Mouse (Mus musculus): ENCODE data around the gene Epb41. TPM values are rescaled to one million over a fixed set of nuclear protein-coding genes. Genes with fewer than 3 reads are reported as not detected.
A peak's percentile ranks its signal among the peaks of the same experiment; 100 is the strongest.

The Epb41 gene
- polyA plus RNA-seq, 1 experiment from 2014 or later = 91.9 TPM

DNA sequence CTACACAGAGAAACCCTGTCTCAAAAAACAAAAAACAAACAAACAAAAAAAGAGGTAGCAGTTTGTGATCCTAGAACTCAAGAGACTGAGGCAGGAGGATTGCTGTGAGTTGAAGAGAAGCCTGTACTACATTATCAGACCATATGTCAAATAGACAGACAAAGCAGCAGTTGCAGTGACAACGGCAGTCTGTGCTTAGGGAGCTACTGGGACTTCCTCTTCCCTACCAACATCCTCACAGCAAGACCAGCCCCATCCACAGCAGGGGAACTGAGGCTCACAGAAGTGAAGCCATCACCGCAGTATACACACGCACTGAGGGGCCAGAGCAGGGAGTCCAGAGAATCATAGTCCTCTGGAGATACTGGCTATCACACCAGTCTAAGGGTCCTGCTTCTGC, 9.5 kb downstream of the Epb41 start:
- Histone ChIP-seq H3K27ac (no peak overlapping the region), H3K79me2 (ENCODE audit: inconsistent target) (peaks cover 100% of the 10 kb centered on the region), H3K4me3 (ENCODE audit: inconsistent target) (no peak overlapping the region), H3K36me3 (ENCODE audit: inconsistent target) (peaks cover 12% of the 10 kb centered on the region; the same call in 1 of the 2 replicates)
- whole genome bisulfite sequencing (ENCODE audit: missing documents) = 16% methylated on average over 3 of the region's 3 CpGs

DNA sequence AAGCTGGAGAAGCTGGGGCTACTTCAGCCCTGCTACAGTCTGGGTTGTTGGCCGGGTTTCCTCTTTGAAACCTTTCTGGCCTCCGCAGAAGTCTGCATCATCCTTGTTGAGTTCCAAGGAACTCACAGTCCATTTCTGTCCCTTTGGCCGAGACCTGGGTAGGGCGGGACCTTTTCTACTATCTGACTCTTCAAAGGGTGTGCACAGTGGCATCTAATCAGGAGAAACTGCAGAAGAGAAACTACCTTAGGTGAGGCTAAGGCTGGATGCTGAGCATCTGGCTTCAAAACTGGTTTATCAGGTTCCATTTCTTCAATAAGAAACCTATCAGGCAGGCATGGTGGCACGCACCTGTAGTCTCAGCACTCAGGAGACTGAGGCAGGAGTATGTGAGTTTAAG, 10.6 kb downstream of the Epb41 start:
- no peak overlapping the region for H3K27ac ChIP-seq
- no peak overlapping the region for H3K4me3 ChIP-seq (ENCODE audit: inconsistent target)
- peaks cover 100% of the 10 kb centered on the region for H3K79me2 ChIP-seq (ENCODE audit: inconsistent target)
- H3K36me3 ChIP-seq (ENCODE audit: inconsistent target) = peaks cover 2% of the 10 kb centered on the region; the same call in 1 of the 2 replicates
- WGBS (ENCODE audit: missing documents) = 94% methylated on average over 5 of the region's 5 CpGs

DNA sequence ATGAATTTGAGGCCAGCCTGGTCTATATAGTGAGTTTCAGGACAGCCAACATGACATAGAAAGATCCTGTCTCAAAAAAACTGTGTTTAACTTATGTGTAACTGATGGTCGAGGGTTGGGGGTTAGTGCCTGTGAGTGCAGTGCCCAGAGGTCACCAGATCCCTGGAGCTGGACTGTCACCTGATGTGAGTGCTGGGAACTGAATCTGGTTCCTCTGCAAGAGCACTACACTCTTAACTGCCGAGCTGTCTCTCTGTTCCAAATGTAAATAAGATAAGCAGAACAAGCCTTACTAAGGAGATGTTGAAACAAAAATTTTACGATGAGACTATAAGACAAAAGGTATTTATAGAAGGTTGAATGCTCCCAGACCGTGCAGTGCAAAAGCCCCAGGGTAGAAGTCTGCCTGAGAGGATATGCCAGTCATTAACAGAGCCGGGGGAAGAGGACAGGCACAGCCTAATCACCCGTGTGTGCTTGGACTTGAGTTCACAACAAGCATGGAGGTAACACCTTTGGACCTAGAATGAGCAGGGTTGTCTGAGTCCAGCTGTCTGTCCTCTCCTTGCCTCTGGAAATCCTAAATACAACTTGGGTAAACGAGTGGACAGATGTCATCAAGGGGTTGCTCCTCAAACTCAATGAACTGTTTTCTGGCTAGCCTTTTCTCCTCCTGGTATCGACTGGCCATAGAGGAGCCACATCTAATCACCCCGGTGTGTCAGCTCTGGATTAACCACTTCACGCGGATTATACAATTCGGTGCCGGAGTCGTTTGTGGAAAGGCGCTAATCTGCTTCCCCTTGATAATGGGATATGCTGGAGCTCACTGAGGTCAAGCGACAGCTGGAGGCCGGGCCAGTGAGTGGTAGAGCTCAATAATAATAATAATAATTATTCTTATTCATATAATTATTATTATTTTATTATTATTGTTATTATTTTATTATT, 11.9 kb downstream of the Epb41 start:
- H3K27ac ChIP-seq = no peak overlapping the region
- WGBS (ENCODE audit: missing documents) = 84% methylated on average over 16 of the region's 17 CpGs
- H3K79me2 ChIP-seq (ENCODE audit: inconsistent target) = peaks cover 100% of the 10 kb centered on the region
- H3K4me3 ChIP-seq (ENCODE audit: inconsistent target) = no peak overlapping the region
- no peaks in the 10 kb centered on the region for H3K36me3 ChIP-seq (ENCODE audit: inconsistent target)

DNA sequence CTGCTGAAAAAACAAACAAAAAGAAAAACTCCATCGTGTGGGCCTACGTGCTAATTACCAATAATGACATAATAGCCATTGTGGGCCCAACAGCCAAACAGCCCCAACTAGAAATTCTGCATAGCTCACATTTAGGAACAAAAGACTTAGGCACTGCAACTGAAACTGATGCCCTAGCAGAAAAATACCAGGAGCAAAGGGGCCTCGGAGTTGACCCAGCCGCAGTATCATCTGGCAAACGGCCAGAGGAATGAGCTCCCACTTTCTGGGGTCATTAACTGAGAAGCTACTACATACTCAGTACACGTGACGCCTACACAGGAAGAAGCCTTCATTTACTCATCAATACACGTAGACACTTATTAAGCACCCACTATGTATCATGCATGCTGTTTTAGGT, 12.8 kb downstream of the Epb41 start:
- Histone ChIP-seq H3K27ac (no peak overlapping the region), H3K79me2 (ENCODE audit: inconsistent target) (peaks cover 100% of the 10 kb centered on the region), H3K36me3 (ENCODE audit: inconsistent target) (no peaks in the 10 kb centered on the region), H3K4me3 (ENCODE audit: inconsistent target) (no peak overlapping the region)
- 91% methylated on average over 8 of the region's 8 CpGs for WGBS (ENCODE audit: missing documents)

DNA sequence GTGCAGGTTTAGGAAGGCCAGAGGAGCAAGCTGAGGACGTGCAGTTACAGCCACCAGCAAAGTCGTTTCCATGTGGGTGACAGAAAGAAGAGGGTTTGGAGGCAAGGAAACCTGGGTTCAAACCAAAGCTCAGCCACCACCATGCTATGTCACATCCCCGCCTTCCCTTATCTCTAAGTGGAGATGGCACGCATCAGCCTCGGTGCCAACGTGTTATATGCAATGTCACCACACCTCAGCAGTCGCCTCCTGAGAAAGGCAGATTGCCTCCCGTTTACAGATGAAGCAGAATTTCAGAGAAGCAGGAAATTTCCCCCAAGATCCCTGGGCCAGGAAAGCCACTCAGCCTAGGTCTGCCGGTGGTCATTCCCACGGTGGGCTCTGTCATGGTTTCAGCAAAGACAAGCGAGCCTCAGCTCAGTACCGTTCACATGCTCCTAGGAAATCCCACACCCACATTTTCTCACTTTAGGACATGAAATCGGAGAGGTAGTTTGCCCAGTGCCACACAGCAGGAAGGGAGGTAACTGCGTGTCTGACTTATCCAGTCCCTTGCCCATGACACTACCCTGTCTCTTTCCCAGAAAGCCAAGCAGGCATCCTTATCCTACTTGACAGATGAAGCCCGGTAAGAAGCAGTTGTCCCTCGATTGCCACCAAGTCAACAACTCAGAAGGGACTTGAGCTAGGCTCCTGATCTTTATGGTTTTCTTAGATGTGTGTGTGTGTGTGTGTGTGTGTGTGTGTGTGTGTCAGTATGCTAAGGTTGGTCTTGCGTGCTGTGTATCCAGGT, 14.9 kb downstream of the Epb41 start:
- WGBS (ENCODE audit: missing documents) = 86% methylated on average over 17 of the region's 17 CpGs
- H3K36me3 ChIP-seq (ENCODE audit: inconsistent target) = no peaks in the 10 kb centered on the region
- H3K4me3 ChIP-seq (ENCODE audit: inconsistent target) = no peak overlapping the region
- peaks cover 100% of the 10 kb centered on the region for H3K79me2 ChIP-seq (ENCODE audit: inconsistent target)
- H3K27ac ChIP-seq = no peak overlapping the region

DNA sequence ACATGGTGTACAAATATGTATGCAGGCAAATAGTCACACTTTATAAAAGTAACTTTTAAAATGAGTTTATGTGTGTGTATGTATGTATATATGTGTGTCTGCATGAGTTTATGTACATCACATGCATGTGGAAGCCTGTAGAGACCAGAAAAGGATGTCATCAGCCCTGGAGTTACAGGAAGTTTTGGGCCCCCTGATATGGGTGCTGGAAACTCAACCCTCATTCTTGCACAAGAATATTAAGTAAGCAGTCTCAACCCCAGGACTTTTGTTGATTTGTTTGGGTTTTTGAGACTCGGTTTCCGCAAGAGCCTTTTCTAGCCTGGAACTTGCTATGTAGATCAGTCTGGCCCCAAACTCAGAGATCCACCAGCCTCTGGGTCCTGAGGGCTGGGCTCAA, 15.6 kb downstream of the Epb41 start:
- Histone ChIP-seq H3K36me3 (ENCODE audit: inconsistent target) (no peaks in the 10 kb centered on the region), H3K79me2 (ENCODE audit: inconsistent target) (peaks cover 100% of the 10 kb centered on the region), H3K4me3 (ENCODE audit: inconsistent target) (no peak overlapping the region), H3K27ac (no peak overlapping the region)
- 61% methylated on average over 2 of the region's 2 CpGs for WGBS (ENCODE audit: missing documents)

DNA sequence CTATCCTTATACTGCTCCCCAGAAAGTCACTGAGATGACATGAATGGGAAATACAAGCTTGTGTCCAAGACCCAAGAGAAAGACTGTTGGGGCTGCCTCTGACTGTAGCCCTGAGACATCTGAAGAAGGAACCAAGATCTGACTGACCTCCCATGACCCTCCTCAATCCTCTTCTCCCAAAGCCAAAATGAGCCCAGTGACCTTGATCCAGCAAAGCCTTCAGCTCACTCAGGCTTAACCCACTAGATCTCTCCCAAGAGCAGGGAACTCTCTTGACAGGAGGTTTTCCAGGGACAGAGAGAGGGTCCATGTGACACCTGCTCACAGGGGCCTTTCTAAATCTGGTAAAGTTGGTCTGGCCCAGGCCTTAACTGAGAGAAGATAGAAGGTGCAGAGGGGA, 17.8 kb downstream of the Epb41 start:
- Histone ChIP-seq H3K27ac (no peak overlapping the region), H3K36me3 (ENCODE audit: inconsistent target) (no peaks in the 10 kb centered on the region), H3K79me2 (ENCODE audit: inconsistent target) (peaks cover 99% of the 10 kb centered on the region), H3K4me3 (ENCODE audit: inconsistent target) (no peak overlapping the region)

DNA sequence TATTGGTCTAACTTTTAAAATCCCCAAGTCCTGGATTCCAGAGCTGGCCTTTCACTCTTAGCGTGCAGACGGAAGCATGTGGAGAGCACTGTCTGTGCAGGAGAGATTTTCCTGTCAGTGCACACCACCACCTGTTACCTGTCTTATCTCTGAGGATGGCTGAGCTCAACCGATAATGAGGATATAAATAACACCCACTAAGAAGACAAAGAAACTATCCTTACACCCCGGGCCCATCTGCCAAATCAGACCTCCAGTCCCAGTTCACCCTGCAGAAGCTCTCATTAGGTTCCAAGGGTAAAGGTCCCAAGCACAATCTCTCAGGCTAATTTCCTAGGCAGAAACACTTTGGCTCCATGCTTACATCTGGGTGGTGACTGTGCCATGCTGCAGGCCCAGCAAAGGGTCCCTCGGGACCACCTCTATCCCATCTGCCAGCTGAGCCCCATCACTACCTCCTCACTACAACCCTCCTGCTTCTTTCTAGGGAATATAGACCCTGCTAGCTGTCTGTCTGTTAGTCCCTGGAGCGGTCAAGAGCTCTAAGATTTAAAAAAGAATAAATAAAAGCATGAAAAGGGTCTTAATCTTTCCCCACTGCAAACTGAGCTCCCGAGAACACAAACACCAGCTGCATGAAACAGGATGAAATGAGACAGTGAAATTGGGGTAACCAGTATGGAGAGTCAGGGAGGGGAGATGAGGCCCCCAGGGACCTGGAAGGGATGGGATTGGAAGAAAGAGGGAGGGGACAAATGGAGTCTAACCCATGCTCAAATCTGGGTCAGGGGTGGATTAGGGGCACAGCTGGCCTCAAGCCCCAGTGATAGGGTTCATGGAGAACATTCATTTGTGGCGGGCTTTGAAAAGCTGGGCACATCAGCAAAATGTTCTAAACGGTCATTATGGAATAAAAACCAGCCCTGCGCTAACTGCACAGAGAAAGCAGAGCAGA, 23.5 kb downstream of the Epb41 start:
- Histone ChIP-seq H3K79me2 (ENCODE audit: inconsistent target) (peaks cover 88% of the 10 kb centered on the region), H3K36me3 (ENCODE audit: inconsistent target) (no peaks in the 10 kb centered on the region), H3K27ac (no peak overlapping the region), H3K4me3 (ENCODE audit: inconsistent target) (no peak overlapping the region)
- 96% methylated on average over 10 of the region's 10 CpGs for WGBS (ENCODE audit: missing documents)

DNA sequence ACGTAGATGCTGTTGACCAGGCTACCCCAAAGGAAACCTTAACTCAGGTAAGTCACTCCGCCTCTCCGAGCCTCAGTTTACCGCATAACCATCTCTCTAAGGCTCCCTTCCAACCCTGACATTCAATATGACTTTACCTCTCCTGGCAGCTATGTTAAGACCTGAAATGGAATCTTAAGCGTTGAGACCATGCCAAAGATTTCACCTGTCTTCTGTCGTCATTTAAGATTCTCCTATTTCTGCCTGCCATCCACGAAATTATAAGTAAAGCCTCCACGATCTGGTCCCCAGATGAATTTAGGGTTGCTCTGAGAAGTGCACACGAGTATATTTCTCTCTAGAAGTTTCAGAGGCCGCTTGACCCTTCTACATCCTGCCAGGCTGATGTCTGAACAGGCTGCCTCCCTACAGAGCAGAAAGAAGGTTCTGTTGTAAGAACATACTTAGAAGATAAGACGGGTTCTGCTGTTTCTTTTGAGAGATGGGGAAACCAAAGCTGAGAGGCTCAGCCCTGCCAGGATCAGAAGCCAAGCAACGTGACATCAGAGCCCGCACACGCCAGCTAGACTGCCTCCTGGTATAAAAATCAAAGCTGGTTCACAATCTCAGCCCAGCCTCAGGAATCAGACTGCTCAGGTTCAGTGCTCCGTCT, 25.4 kb downstream of the Epb41 start:
- Histone ChIP-seq H3K79me2 (ENCODE audit: inconsistent target) (peaks cover 88% of the 10 kb centered on the region), H3K27ac (no peak overlapping the region), H3K36me3 (ENCODE audit: inconsistent target) (no peaks in the 10 kb centered on the region), H3K4me3 (ENCODE audit: inconsistent target) (peak overlapping the region; percentile 36)
- WGBS (ENCODE audit: missing documents) = 32% methylated on average over 14 of the region's 15 CpGs

DNA sequence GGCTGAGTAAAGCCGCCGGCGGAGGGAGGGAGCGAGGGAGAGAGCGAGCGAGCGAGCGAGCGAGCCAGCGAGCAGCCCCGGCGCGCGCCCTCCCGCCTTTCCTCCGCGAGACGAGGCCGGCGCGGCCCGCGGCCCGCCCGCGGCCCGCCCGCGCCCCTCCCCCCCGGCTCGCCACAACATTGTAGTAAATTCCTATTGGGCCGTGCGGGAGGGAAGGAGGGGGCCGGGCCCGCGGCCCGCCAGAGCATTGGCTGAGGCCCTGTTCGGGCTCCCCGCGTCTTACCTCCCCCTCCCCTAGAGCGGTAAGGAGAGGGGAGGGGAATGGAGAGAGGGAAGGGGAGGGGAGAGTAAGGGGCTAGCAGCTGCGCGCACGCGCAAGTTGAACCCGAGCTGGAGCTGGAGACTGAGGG, 26.1 kb downstream of the Epb41 start:
- WGBS (ENCODE audit: missing documents) = 2% methylated on average over 22 of the region's 46 CpGs
- no peaks in the 10 kb centered on the region for H3K36me3 ChIP-seq (ENCODE audit: inconsistent target)
- no peak overlapping the region for H3K27ac ChIP-seq
- peaks cover 88% of the 10 kb centered on the region for H3K79me2 ChIP-seq (ENCODE audit: inconsistent target)
- peak overlapping the region; percentile 36 for H3K4me3 ChIP-seq (ENCODE audit: inconsistent target)

DNA sequence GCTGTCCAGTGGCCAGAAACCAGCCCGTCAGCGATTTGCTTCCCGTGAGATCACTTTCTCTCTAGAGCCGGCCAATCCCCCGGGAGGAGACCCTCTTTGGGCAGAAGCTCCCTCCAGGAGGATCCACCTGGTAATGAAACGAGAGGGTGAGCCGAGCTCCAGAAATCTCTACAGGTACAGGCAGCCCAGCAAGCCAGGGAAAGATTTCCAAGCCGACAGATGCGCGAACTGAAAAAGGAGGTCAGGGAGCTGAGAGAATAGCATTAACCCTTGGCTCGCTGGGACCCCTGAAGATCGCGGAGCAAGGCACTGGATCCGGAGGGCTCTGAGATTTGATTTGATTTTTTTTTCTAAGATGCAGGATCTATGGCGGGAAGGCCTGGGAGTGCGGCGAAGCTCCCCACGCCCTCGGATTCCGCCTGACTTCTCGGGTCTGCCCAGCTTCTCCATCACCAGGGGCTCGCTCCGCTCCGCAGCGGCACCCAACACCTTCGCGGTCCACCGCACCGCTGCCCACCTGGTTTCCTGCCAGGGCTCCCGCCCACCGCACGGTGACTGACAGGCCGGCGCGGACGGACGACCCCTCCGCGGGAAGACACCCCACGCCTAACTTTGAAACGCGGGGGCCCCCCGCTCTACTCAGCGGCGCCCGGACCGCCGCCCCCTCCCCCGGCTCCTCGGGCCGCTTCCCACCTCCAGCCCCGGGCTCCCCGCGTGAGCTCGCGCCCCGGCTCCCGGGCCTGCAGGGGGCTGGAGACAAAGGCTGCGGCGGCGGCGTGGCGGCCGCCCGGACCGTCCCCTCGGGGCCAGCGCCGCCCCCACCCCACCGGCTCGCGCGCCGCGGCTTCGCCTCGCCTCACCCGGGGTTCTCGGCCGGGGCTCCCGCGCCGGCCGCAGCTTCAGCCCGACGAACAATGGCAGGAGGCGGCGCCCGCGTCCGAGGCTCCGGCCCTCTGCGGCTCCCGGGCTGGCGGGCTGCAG, 26.8 kb downstream of the Epb41 start:
- H3K27ac ChIP-seq = no peak overlapping the region
- WGBS (ENCODE audit: missing documents) = 9% methylated on average over 84 of the region's 95 CpGs
- no peaks in the 10 kb centered on the region for H3K36me3 ChIP-seq (ENCODE audit: inconsistent target)
- peaks cover 88% of the 10 kb centered on the region for H3K79me2 ChIP-seq (ENCODE audit: inconsistent target)
- peak overlapping the region; percentile 16 for H3K4me3 ChIP-seq (ENCODE audit: inconsistent target)

DNA sequence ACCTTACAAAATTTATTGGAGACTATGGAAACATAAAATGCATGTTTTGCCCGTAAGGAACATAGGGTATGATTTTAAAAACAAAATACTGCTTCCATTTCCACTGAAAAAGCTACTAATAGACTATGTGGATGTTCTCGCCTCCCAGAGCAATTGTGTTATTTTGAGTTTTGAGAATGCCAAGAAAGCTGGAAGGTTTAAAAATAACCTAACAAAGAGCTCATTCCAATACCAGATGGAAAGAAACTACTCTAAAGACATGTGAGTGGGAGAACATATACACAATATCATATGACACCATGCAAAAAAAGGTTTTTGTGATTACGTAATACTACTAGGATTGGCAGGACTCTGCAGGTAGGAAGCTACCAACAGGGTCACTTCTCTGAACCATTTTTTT, 31.4 kb downstream of the Epb41 start:
- 86% methylated on average over 2 of the region's 3 CpGs for WGBS (ENCODE audit: missing documents)
- peaks cover 75% of the 10 kb centered on the region for H3K79me2 ChIP-seq (ENCODE audit: inconsistent target)
- no peak overlapping the region for H3K4me3 ChIP-seq (ENCODE audit: inconsistent target)
- H3K36me3 ChIP-seq (ENCODE audit: inconsistent target) = no peaks in the 10 kb centered on the region
- no peak overlapping the region for H3K27ac ChIP-seq
